Comparison of ENCODE assay signal across 38 mouse cellular contexts in the genomic region with DNA sequence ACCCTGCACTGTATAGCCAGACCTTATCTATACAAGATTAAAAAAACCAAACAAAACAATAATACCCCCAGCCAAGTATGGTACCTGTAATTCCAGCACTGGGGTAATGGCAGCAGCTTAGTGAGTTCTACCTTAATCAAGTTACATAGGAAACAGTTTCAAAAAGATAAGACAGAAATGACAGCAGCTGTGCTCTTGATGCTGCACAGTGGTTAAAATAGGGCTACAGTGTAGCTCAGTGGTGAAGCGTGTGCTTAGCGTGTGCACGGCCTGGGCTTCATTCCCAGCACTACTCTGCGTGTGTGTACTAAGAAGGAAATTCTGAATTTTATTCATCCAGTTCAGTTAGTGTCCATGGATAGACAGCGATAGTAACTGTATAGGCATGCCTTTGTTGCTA. TPM values are rescaled to one million over a fixed set of nuclear protein-coding genes. Genes with fewer than 3 reads are reported as not detected.
"Had no signal": no experiment of that assay in that cellular context is flagged by ENCODE, and none has a peak within 500 bp of the region (broad histone marks: within the 10 kb centered on the region; RNA-seq: fewer than 3 reads in every experiment).

No protein-coding gene starts in this region.

- H3K9me3 ChIP-seq: heart, embryonic 10.5 days; heart, embryonic 12.5 days; hindbrain, embryonic 10.5 days; hindbrain, embryonic 12.5 days; intestine, embryonic 15.5 days; limb, embryonic 13.5 days; limb, embryonic 15.5 days had no signal

- H3K9ac ChIP-seq: heart, embryonic 12.5 days; hindbrain, embryonic 12.5 days; hindbrain, embryonic 14.5 days; intestine, embryonic 15.5 days; limb, embryonic 13.5 days; limb, embryonic 15.5 days had no signal

- H3K27me3 ChIP-seq: heart, embryonic 12.5 days; hindbrain, embryonic 12.5 days; intestine, embryonic 15.5 days; limb, embryonic 13.5 days; limb, embryonic 15.5 days had no signal

- H3K4me3 ChIP-seq: gastrocnemius, adult 2 months; heart, embryonic 10.5 days; heart, embryonic 12.5 days; hindbrain, embryonic 10.5 days; hindbrain, embryonic 12.5 days; intestine, embryonic 15.5 days; layer of hippocampus, adult 2 months; left cerebral cortex, adult 2 months; limb, embryonic 13.5 days; limb, embryonic 15.5 days had no signal

- H3K4me1 ChIP-seq: heart, embryonic 10.5 days; hindbrain, embryonic 10.5 days; hindbrain, embryonic 12.5 days; intestine, embryonic 15.5 days; limb, embryonic 13.5 days; limb, embryonic 15.5 days had no signal

- ATAC-seq: hindbrain, embryonic 16.5 days; inflammation-experienced regulatory T-cells, adult 6 months; intestine, embryonic 15.5 days; intestine, postnatal 0 days had no signal

- DNase-seq: gastrocnemius, adult 2 months; gastrocnemius, postnatal 10 days; gastrocnemius, postnatal 25 days; heart, adult 18-20 months; heart, postnatal 10 days; heart, postnatal 4 days; kidney, adult 18-20 months; kidney, adult 8-10 months; kidney, postnatal 10 days; kidney, postnatal 25 days; kidney, postnatal 4 days had no signal

- H3K27ac ChIP-seq: gastrocnemius, adult 2 months; heart, embryonic 10.5 days; hindbrain, embryonic 10.5 days; hindbrain, embryonic 12.5 days; hindbrain, embryonic 14.5 days; intestine, embryonic 15.5 days; layer of hippocampus, adult 2 months; left cerebral cortex, adult 2 months; limb, embryonic 13.5 days; limb, embryonic 15.5 days had no signal

RNA-seq across cellular contexts. Expression of a gene that starts 42.7 kb away (rescaled TPM):
- total RNA-seq: granulocyte monocyte progenitor cell, adult 5-6 weeks had no signal

RNA-seq across cellular contexts. Expression of a gene that starts 53.7 kb away (rescaled TPM):
- total RNA-seq: gastrocnemius, adult 2 months; gastrocnemius, postnatal 10 days; gastrocnemius, postnatal 25 days; gastrocnemius, postnatal 4 days; granulocyte monocyte progenitor cell, adult 5-6 weeks; heart, adult 18-20 months; heart, adult 8-10 months; heart, postnatal 10 days; heart, postnatal 25 days; heart, postnatal 4 days; layer of hippocampus, adult 2 months; layer of hippocampus, postnatal 10 days; layer of hippocampus, postnatal 25 days; left cerebral cortex, adult 2 months; left cerebral cortex, postnatal 14 days; left cerebral cortex, postnatal 36 days; liver, adult 2 months had no signal
- polyA plus RNA-seq: frontal cortex, adult 2 months; heart, embryonic 10.5 days; heart, embryonic 12.5 days; heart, embryonic 14.5 days; heart, embryonic 16.5 days; hindbrain, embryonic 10.5 days; hindbrain, embryonic 12.5 days; hindbrain, embryonic 14.5 days; hindbrain, embryonic 16.5 days; inflammation-experienced regulatory T-cells, adult 6 months; intestine, embryonic 15.5 days; intestine, postnatal 0 days; kidney, embryonic 14.5 days; limb, embryonic 11.5 days; limb, embryonic 15.5 days; liver, adult 2 months had no signal
